Mouse (Mus musculus) leukemia stem cell, adult 10-12 weeks (primary cell): ENCODE measurements around the gene Eif3f. TPM values are rescaled to one million over a fixed set of nuclear protein-coding genes. Genes with fewer than 3 reads are reported as not detected.

Experiments
- polyA plus RNA-seq: library from polyadenylated mRNA; stranded (reverse); fragments of >175 nt; gene quantifications from 2 replicates; pipeline ENCODE4 v1.2.3, GENCODE M21; 2012; ENCODE audit warnings: low replicate concordance

Gene Eif3f
- polyA plus RNA-seq = 671 and 946 TPM in 2 replicates

GRCm38 (mm10) chr7:108933794-108934731, at the start of gene Eif3f:
Gene Eif3f (plus strand): TSS chr7:108934417.

DNA sequence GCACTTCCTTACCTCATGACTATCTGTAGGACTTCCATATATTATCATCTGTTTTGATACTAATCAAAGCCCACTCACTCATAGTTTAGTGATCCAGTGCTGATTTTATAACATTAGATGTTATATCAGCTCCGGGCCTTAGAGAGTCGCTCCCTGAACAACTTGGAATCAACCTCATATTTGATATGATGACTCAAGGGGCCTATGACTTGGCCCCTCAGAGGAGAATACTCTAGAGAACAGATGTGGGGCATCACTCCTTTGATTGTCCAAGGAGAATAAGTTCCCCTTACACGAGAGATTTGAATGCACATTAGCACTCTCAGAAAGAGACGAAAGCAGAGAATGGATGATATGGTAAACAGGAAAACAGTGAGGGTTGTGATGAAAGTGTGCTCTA, 49.3 kb upstream of the Eif3f start, which contains the start of gene Olfr518:
TSS of gene Olfr518 (minus strand) at position 101 of the 400 bp plus-strand sequence.

GRCm38 (mm10) chr7:108894320-108894719, 39.9 kb upstream of the Eif3f start, which contains the start of gene Olfr519:
Gene Olfr519 (minus strand): TSS chr7:108894420.

GRCm38 (mm10) chr7:108929726-108930393, 4.4 kb upstream of the Eif3f start, which contains the start of gene Nlrp10:
Gene Nlrp10 (minus strand): TSS chr7:108930178.

GRCm38 (mm10) chr7:108950312-108950761, 16.1 kb downstream of the Eif3f start, which contains the start of gene Tub:
Gene Tub (plus strand): TSS chr7:108950338.

Other genes starting within 250 kb of the Eif3f start
- not detected in 2 replicates for gene Olfr512, start 221.1 kb upstream of the Eif3f start, polyA plus RNA-seq
- gene Olfr513, start 183.4 kb upstream of the Eif3f start, polyA plus RNA-seq = not detected in 2 replicates
- not detected in 2 replicates for gene Olfr514, start 108.4 kb upstream of the Eif3f start, polyA plus RNA-seq
- not detected in 2 replicates for gene Olfr516, start 83.9 kb upstream of the Eif3f start, polyA plus RNA-seq
- not detected in 2 replicates for gene Olfr517, start 62.0 kb upstream of the Eif3f start, polyA plus RNA-seq
- gene Olfr518, start 49.4 kb upstream of the Eif3f start, polyA plus RNA-seq = not detected in 2 replicates
- not detected in 2 replicates for gene Olfr519, start 40.0 kb upstream of the Eif3f start, polyA plus RNA-seq
- 0.10 TPM in 1 of 2 replicates, not detected in the other for gene Nlrp10, start 4.2 kb upstream of the Eif3f start, polyA plus RNA-seq
- gene Tub, start 15.9 kb downstream of the Eif3f start, polyA plus RNA-seq = not detected in 2 replicates
- gene Ric3, start 148.9 kb downstream of the Eif3f start, polyA plus RNA-seq = 0.09 and 0.36 TPM in 2 replicates
- gene Lmo1, start 240.8 kb downstream of the Eif3f start, polyA plus RNA-seq = 0.18 and 0.86 TPM in 2 replicates